Comparison of ENCODE assay signal across 8 mouse cellular contexts in the genomic region with DNA sequence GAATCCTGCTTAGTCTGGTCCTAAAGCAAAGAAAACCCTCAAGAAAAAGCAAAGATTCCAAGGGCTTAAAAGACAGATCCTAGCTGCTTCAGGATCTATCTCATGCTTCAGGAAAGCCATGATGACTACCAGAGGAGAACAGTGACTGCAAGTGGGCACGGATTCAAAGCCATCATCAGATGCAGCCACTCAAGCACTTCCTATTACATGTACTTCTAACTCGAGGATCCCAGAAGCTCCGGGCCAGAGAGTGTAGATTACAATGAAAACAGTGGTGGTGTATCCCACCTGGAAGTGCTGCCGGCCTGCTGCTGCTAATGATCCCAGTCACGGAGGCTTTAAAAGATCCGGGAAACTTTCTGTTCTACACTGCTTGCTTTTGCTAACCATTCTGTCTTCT. TPM values are rescaled to one million over a fixed set of nuclear protein-coding genes. Genes with fewer than 3 reads are reported as not detected.
A peak's percentile ranks its signal among the peaks of the same experiment; 100 is the strongest.
DNase-seq lines count a peak whose midpoint lies in the region; ATAC-seq lines count a peak whose summit lies in the region.

No protein-coding gene starts in this region.

- no peaks in the 10 kb centered on the region for H3K9me3 ChIP-seq in embryonic facial prominence, embryonic 12.5 days
- H3K9me3 ChIP-seq in hindbrain, embryonic 15.5 days: no peaks in the 10 kb centered on the region

- H3K36me3 ChIP-seq in embryonic facial prominence, embryonic 12.5 days: no peaks in the 10 kb centered on the region
- H3K36me3 ChIP-seq in hindbrain, embryonic 15.5 days: no peaks in the 10 kb centered on the region

- peaks cover 34% of the 10 kb centered on the region for H3K4me1 ChIP-seq in embryonic facial prominence, embryonic 12.5 days
- H3K4me1 ChIP-seq in hindbrain, embryonic 15.5 days (replicated peaks): peaks cover 57% of the 10 kb centered on the region

- peak overlapping the region; percentile 67 for H3K4me2 ChIP-seq in embryonic facial prominence, embryonic 12.5 days (replicated peaks)
- peak overlapping the region; percentile 57 for H3K4me2 ChIP-seq in hindbrain, embryonic 15.5 days

- DNase-seq in embryo, embryonic 10 days (ENCODE audit: low spot score): peak; percentile 34
- no peak for DNase-seq in embryo, embryonic 9.5 days (ENCODE audit: extremely low spot score)
- DNase-seq in lung, postnatal 25 days (ENCODE audit: low spot score): peak; percentile 26
- no peak for DNase-seq in frontal cortex, postnatal 14 days (ENCODE audit: low spot score in 2 of 2)
- DNase-seq in ovary, adult 18-20 months (ENCODE audit: low spot score): no peak
- no peak for DNase-seq in layer of hippocampus, postnatal 10 days (ENCODE audit: low spot score in 2 of 2)

- WGBS in embryonic facial prominence, embryonic 12.5 days: 14% methylated on average over 6 of the region's 6 CpGs
- WGBS in hindbrain, embryonic 15.5 days: 37% methylated on average over 6 of the region's 6 CpGs

- H3K4me3 ChIP-seq in embryonic facial prominence, embryonic 12.5 days: peak overlapping the region; percentile 91
- peak overlapping the region; percentile 93 for H3K4me3 ChIP-seq in hindbrain, embryonic 15.5 days

- no peak for ATAC-seq in embryonic facial prominence, embryonic 12.5 days (ENCODE audit: insufficient number of reproducible peaks, insufficient read depth, low FRiP score, low TSS enrichment)
- ATAC-seq in hindbrain, embryonic 15.5 days (ENCODE audit: low FRiP score, low read depth): no peak

- H3K27me3 ChIP-seq in embryonic facial prominence, embryonic 12.5 days: no peaks in the 10 kb centered on the region
- no peaks in the 10 kb centered on the region for H3K27me3 ChIP-seq in hindbrain, embryonic 15.5 days

- H3K9ac ChIP-seq in embryonic facial prominence, embryonic 12.5 days: no peak overlapping the region
- H3K9ac ChIP-seq in hindbrain, embryonic 15.5 days: peak overlapping the region; percentile 0; the same call in 1 of the 2 replicates

- H3K27ac ChIP-seq in embryonic facial prominence, embryonic 12.5 days: no peak overlapping the region
- no peak overlapping the region for H3K27ac ChIP-seq in hindbrain, embryonic 15.5 days (replicated peaks)

RNA-seq across cellular contexts. Expression of a gene that starts 4.0 kb away (rescaled TPM):
- polyA plus RNA-seq in embryonic facial prominence, embryonic 12.5 days (2016; fragmentation: Nextera tagmentation; extraction: Ambion mirVana): 118 and 121 TPM in 2 replicates
- 91.3 and 101 TPM in 2 replicates for polyA plus RNA-seq in hindbrain, embryonic 15.5 days (2015; fragmentation: Nextera tagmentation; extraction: Ambion mirVana)
- 100 to 1,000 TPM in 1 of 2 experiments, 10 to 100 TPM in 1; 98.2 to 105 TPM for total RNA-seq in layer of hippocampus, postnatal 10 days (2021)

Comparison
In these comparisons a context has a peak if more than half of its experiments do, and no peak if none do; other contexts are left out.
1. DNase-seq: peak in embryo, embryonic 10 days (single experiment) and lung, postnatal 25 days (single experiment); none in embryo, embryonic 9.5 days (single experiment), frontal cortex, postnatal 14 days (0 of 2), ovary, adult 18-20 months (single experiment) and layer of hippocampus, postnatal 10 days (0 of 2).